Mouse (Mus musculus) hindbrain, embryonic 13.5 days (tissue): ENCODE results near the gene Slc11a2. TPM values are rescaled to one million over a fixed set of nuclear protein-coding genes. Genes with fewer than 3 reads are reported as not detected.
A peak's percentile ranks its signal among the peaks of the same experiment; 100 is the strongest.

Source experiments
- ATAC-seq: fragments of 200-750 bp; cut with Nextera tagmentation; 2 replicates; pipeline ENCODE4 v1.8.0; 2017; ENCODE audit warnings: moderate TSS enrichment; ENCODE audit not compliant: low FRiP score
- H3K27ac ChIP-seq: fragments of 300-500 bp; sonication (generic); 2 replicates; pipeline ENCODE4 v1.5.1; 2015; ENCODE audit warnings: inconsistent platforms, mild to moderate bottlenecking, moderate library complexity
- H3K27me3 ChIP-seq: fragments of 300-500 bp; sonication (generic); 2 replicates; pipeline ENCODE4 v1.6.1; 2015; ENCODE audit warnings: mild to moderate bottlenecking, inconsistent platforms
- H3K36me3 ChIP-seq: fragments of 300-500 bp; sonication (generic); 2 replicates; pipeline ENCODE4 v1.6.1; 2015; ENCODE audit warnings: mild to moderate bottlenecking, inconsistent platforms
- H3K4me1 ChIP-seq: fragments of 300-500 bp; sonication (generic); replicated peaks from 2 replicates; pipeline ENCODE4 v1.6.1; 2015; ENCODE audit warnings: inconsistent platforms
- H3K4me2 ChIP-seq: fragments of 300-500 bp; sonication (generic); 2 replicates; pipeline ENCODE4 v1.6.1; 2015; ENCODE audit warnings: inconsistent platforms, mild to moderate bottlenecking, moderate library complexity
- H3K4me3 ChIP-seq: fragments of 300-500 bp; sonication (generic); 2 replicates; pipeline ENCODE4 v1.5.1; 2015; ENCODE audit warnings: mild to moderate bottlenecking, inconsistent platforms
- H3K9ac ChIP-seq: fragments of 300-500 bp; sonication (generic); 2 replicates; pipeline ENCODE4 v1.6.1; 2015; ENCODE audit warnings: mild to moderate bottlenecking, inconsistent platforms
- H3K9me3 ChIP-seq: fragments of 300-500 bp; sonication (generic); 2 replicates; pipeline ENCODE4 v1.6.1; 2016; ENCODE audit warnings: inconsistent platforms
- WGBS: fragments of 180-500 bp; shearing (Covaris S2); methylation state at CpG from one replicate; pipeline ENCODE4 v1.1.7; 2015; 5-methylcytosine and 5-hydroxymethylcytosine counted together
- polyA plus RNA-seq: library from polyadenylated mRNA; unstranded; fragments of >200 nt; fragmentation: Nextera tagmentation; extraction: Ambion mirVana; gene quantifications from 2 replicates; pipeline ENCODE4 v1.2.1, GENCODE M21; 2015

Gene Slc11a2
- 23.8 and 24.1 TPM in 2 replicates for polyA plus RNA-seq

DNA sequence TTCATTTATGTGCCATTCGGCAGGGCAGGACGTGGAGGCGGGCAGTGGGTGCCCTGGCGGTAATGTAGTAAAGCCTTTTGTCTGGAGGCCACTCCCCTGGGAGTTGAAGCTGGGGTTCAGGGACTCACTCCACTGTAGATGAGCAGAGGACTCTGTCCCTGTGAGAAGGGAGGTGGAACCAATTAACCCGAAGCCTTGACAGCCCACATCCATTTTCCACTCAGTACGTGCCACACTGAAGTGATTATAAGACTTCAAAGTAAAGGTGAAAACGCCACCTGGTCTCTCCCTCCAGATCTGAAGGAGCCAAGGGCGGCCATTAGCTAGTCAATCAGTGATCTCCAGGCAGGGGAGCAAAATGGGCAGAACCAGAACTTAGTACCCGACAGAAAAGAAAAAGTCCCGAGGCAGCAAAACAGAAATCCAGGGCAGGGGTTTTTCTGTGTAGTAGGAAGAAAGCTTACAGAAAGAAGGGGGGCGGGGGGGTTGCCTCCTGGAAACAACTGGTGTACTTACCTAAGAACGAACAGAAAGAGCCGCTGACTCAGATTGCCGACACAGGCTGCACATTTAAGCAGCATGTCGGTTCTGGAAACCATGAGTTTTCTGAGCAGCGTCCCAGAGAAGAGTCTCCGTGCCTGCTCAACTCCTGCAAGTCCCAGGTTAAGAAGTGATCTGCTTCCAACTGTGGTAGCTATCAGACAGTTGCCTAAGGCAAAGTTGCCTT lies at the start of gene Slc11a2:
Gene Slc11a2 (minus strand): TSS at position 677 of the 727 bp plus-strand sequence.
- H3K9ac ChIP-seq = peak within 1 kb of the TSS; percentile 43; the same call in 1 of the 2 replicates
- ATAC-seq = no peak
- peak within 1 kb of the TSS; percentile 83 for H3K4me2 ChIP-seq
- H3K27me3 ChIP-seq = peaks cover 30% of the 10 kb centered on the region
- H3K4me1 ChIP-seq = peaks cover 39% of the 10 kb centered on the region
- no peaks in the 10 kb centered on the region for H3K9me3 ChIP-seq
- 37% methylated on average over 17 of the region's 17 CpGs for WGBS
- no peaks in the 10 kb centered on the region for H3K36me3 ChIP-seq
- peak within 1 kb of the TSS; percentile 97 for H3K4me3 ChIP-seq
- H3K27ac ChIP-seq = no peak within 1 kb of the TSS

DNA sequence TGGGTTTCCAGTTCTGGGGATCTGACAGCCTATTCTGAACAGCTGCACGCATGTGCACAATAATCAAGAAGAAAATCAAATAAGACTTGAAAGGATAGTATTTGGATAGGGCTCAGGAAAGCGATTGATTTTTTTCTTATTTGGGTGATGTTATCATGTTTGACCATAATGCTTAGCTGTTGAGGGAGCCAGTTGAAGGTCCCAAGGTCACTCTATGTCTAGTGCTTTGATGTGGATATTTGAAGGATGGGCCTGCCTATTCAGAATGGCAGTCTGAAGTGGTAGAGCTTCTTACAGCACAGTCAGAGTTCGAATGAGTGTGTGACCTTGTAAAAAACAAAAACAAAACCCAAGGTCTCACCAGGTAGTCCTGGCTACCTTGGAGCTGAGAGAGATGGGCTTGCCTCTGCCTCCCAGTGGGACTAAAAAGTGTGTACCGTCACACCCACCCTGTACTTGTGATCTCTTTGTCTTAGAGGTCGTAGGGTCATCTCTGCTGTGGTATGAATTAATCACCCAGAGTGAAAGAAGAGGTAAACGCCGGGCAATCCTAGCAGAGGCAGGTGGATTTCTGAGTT lies 49.1 kb upstream of the Slc11a2 start:
- H3K36me3 ChIP-seq = peaks cover 78% of the 10 kb centered on the region
- no peaks in the 10 kb centered on the region for H3K9me3 ChIP-seq
- no peak overlapping the region for H3K4me3 ChIP-seq
- H3K9ac ChIP-seq = no peak overlapping the region
- H3K27me3 ChIP-seq = no peaks in the 10 kb centered on the region
- no peak overlapping the region for H3K4me2 ChIP-seq
- no peak overlapping the region for H3K27ac ChIP-seq
- H3K4me1 ChIP-seq = peaks cover 26% of the 10 kb centered on the region
- WGBS = 73% methylated on average over 7 of the region's 7 CpGs
- ATAC-seq = no peak

DNA sequence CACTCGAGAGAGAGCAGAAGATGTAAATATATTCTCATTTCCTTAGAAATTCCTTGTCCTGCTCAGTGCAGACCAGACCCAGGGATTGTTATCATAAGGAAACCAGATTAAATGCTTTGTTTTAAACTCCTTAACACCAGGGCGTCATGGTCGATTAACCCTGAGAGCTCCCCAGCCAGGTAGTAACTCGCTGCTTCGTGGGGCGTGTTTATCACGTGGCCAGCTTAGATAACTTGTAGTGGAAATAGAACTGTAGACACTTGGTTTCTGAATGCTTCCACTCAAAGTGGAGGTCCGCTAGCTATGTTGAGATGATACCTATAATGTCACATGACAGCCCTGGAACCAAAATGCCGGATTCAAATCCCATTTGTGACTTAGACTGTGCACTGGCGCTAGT lies 45.2 kb upstream of the Slc11a2 start:
- Histone ChIP-seq H3K4me1 (peaks cover 38% of the 10 kb centered on the region), H3K36me3 (peaks cover 39% of the 10 kb centered on the region), H3K9me3 (no peaks in the 10 kb centered on the region), H3K4me3 (peak overlapping the region; percentile 88), H3K27ac (no peak overlapping the region), H3K4me2 (peak overlapping the region; percentile 88), H3K9ac (peak overlapping the region; percentile 90), H3K27me3 (no peaks in the 10 kb centered on the region)
- 71% methylated on average over 10 of the region's 10 CpGs for WGBS
- ATAC-seq = no peak

DNA sequence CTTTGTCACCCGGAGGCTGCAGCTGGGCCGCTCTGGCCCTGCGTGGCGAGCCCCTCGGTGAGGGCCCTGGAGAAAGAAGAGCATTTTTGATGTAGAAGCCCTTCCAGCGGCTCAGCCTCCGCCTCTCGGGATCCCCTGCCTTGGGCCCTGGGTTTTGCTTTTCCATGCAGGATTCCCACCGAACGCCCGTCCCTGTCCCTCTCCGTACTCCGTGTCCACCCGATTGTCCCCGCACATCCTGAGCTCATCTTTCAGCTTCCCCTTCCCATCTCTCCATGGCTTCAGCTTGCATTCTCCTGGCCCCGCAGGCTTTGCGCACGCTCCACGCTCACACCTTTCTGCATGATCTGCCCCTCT lies 44.3 kb upstream of the Slc11a2 start:
- peaks cover 38% of the 10 kb centered on the region for H3K4me1 ChIP-seq
- H3K9me3 ChIP-seq = no peaks in the 10 kb centered on the region
- H3K36me3 ChIP-seq = peaks cover 31% of the 10 kb centered on the region
- peak overlapping the region; percentile 90 for H3K9ac ChIP-seq
- H3K27me3 ChIP-seq = no peaks in the 10 kb centered on the region
- ATAC-seq = peak; percentile 49
- peak overlapping the region; percentile 88 for H3K4me3 ChIP-seq
- H3K27ac ChIP-seq = peak overlapping the region; percentile 88
- H3K4me2 ChIP-seq = peak overlapping the region; percentile 88
- under 1% methylated on average over 19 of the region's 19 CpGs for WGBS

DNA sequence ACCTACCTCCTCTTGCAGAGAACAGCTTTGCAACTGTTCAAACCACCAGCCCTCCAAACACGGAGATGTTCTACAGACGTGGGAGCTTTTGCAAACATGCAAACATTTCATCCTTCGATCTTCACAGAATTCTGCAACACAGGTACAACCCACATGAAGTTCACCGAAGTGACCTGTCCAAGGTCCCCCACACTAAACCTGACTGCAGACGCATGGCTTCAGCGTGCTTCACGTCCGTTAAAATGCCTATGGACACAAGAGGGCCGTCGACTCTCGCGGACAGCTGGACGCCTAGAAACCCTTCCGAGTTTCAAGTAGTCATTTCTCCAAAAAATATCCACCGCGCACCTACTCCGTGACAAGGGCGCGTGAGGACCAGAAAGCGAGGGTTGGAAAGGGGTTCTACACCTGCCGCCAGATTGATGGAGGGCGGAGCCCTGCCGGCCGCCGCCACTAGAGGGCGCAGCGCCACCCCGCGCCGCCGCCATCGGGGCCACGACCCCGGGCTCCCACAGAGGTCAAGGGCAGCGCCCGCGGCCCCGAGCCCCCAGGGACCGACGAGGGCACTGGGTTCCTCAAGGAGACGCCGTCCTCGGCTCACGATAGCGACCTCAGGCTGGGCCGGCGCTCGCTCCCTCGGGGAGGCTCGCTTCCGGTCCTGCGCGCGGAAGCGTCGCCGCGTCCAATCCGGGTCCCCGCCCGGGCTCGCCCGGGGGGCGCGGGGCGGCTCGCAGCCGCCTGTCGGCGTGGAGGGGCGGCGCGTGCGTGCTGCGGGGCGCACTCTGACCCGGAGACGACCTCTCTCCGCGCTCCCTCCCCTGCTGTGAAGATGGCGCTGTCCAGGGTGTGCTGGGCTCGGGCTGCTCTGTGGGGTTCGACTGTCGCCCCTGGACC lies 43.7 kb upstream of the Slc11a2 start, which contains the start of gene Letmd1:
Gene Letmd1 (plus strand): TSS at position 729 of the 894 bp plus-strand sequence.
- Histone ChIP-seq H3K4me3 (peak within 1 kb of the TSS; percentile 88), H3K9me3 (no peaks in the 10 kb centered on the region), H3K4me1 (peaks cover 38% of the 10 kb centered on the region), H3K4me2 (peak within 1 kb of the TSS; percentile 88), H3K27ac (peak within 1 kb of the TSS; percentile 88), H3K36me3 (peaks cover 25% of the 10 kb centered on the region), H3K9ac (peak within 1 kb of the TSS; percentile 90), H3K27me3 (no peaks in the 10 kb centered on the region)
- 2% methylated on average over 81 of the region's 84 CpGs for WGBS
- ATAC-seq = peak; percentile 94

DNA sequence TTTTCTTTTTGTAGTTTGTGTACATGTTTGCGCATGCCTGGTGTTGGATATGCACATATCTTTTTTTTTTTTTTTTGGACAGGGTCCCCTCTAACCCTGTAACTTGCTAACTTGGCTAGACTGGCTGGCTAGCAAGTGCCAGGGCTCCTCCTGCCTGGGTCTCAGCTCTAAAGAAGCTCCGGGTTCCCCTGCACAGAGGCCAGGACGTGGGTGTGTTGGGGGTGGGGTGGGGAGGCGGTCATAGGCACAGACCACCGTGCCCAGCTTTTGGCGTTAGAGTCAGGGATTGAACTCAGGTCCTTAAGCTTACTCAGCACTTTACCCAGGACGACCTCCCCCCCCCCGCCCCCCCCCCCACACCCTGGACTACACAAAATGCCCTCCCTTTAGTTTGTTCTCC lies 42.9 kb upstream of the Slc11a2 start:
- ATAC-seq = no peak
- no peaks in the 10 kb centered on the region for H3K9me3 ChIP-seq
- H3K4me3 ChIP-seq = peak overlapping the region; percentile 88
- no peak overlapping the region for H3K27ac ChIP-seq
- 40% methylated on average over 7 of the region's 8 CpGs for WGBS
- peak overlapping the region; percentile 49 for H3K9ac ChIP-seq
- H3K4me2 ChIP-seq = peak overlapping the region; percentile 88
- no peaks in the 10 kb centered on the region for H3K27me3 ChIP-seq
- peaks cover 38% of the 10 kb centered on the region for H3K4me1 ChIP-seq
- H3K36me3 ChIP-seq = peaks cover 18% of the 10 kb centered on the region

DNA sequence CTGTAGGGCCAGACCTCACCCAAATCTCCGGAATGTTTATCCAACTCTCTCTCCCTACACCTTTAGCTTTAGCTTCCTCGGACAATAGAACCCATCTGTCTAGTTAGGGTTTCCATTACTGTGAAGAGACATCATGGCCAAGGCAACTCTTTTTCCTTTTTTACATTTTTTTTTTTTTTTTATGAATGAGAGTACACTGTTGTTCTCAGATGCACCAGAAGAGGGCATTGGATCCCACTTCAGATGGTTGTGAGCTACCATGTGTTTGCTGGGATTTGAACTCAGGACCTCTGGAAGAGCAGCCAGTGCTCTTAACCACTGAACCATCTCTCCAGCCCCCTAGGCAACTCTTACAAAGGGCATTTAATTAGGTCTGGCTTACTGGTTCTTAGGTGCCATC lies 40.6 kb upstream of the Slc11a2 start:
- no peaks in the 10 kb centered on the region for H3K9me3 ChIP-seq
- H3K4me1 ChIP-seq = peaks cover 33% of the 10 kb centered on the region
- 80% methylated on average over 2 of the region's 2 CpGs for WGBS
- no peak for ATAC-seq
- H3K27me3 ChIP-seq = peaks cover 5% of the 10 kb centered on the region; the same call in 1 of the 2 replicates
- H3K4me2 ChIP-seq = no peak overlapping the region
- H3K36me3 ChIP-seq = no peaks in the 10 kb centered on the region
- H3K27ac ChIP-seq = no peak overlapping the region
- H3K9ac ChIP-seq = no peak overlapping the region
- no peak overlapping the region for H3K4me3 ChIP-seq

DNA sequence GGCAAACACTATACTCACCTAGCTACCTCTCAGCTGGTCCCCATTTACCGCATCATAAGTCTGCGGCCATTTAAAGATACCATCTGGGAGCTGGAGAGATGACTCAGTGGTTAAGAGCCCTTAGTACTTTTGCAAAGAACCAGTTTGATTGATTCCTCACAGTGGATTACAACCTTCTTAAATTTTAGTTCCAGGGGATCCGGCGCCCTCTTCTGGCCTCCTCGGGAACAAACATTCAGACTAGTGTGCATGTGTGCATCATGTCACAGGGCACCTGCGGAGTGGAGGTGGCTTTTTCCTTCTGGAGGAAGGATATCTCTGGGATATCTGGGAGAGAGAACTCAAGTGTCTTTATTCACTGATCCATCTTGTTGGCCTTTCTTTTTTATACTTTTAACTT lies 38.8 kb upstream of the Slc11a2 start:
- WGBS = 25% methylated on average over 6 of the region's 6 CpGs
- Histone ChIP-seq H3K4me2 (no peak overlapping the region), H3K27ac (no peak overlapping the region), H3K4me1 (peaks cover 22% of the 10 kb centered on the region), H3K9me3 (no peaks in the 10 kb centered on the region), H3K9ac (no peak overlapping the region), H3K36me3 (no peaks in the 10 kb centered on the region), H3K4me3 (no peak overlapping the region), H3K27me3 (peaks cover 11% of the 10 kb centered on the region; the same call in 1 of the 2 replicates)
- no peak for ATAC-seq

DNA sequence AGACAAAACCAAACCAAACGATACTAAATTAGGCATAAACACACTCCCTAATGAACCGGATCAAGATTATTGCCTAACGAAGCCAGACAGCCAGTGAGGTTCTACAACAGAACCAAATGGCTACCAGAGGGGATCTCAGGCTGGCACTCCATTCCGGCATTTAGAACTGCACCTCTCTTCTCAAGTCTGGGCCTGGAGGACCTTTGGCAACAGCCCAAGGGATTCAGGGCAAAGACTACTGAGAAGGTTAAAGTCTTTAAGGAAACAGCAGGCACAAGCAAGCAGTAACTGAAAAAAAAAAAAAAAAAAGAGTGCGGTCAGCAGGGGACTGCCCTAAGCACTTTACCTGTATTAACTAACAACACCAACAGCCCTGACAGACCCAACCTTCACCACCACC lies 37.2 kb upstream of the Slc11a2 start:
- no peak for ATAC-seq
- H3K27ac ChIP-seq = no peak overlapping the region
- H3K4me1 ChIP-seq = peaks cover 19% of the 10 kb centered on the region
- H3K9ac ChIP-seq = no peak overlapping the region
- H3K36me3 ChIP-seq = no peaks in the 10 kb centered on the region
- 77% methylated on average over 5 of the region's 5 CpGs for WGBS
- H3K27me3 ChIP-seq = peaks cover 15% of the 10 kb centered on the region
- no peaks in the 10 kb centered on the region for H3K9me3 ChIP-seq
- H3K4me3 ChIP-seq = no peak overlapping the region
- no peak overlapping the region for H3K4me2 ChIP-seq

DNA sequence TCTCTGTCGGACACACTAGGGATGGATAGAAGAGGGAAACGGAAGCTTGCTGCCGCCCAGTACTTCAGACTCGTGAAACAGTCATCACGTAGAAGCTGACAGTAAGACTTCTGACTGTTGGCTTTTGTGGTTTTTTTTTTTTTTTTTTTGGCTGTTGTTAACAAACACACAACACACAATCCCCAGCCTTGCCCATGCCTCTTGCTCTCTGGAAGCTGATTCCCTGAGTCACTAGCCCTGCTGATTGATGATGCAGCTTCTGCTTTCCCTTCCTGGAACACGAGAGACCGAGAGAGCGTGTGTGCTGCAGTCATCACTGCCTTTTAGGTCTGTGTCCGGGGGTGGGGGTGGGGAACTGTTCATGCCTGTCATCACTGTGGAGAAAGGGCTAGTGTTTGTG lies 36.8 kb upstream of the Slc11a2 start:
- Histone ChIP-seq H3K4me3 (no peak overlapping the region), H3K4me1 (peaks cover 17% of the 10 kb centered on the region)

DNA sequence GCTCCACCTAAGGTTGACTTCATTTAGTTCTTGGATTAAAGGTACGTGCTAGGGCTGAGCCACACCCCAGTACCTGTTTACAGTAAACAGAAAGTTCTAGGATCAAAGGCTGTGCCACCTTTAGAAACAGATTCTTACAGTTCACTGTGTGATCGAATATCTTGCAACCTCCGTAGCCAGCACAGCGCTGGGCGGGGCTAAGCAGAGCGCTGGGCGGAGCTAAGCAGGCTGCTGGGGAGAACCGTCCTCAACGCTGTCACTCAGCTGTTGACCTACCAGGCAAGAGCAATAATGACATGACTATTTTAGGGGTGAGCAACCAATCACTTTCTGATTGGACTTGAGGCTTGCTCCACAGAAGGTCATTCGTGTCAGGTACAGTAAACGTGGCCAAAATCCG lies 36.1 kb upstream of the Slc11a2 start:
- Histone ChIP-seq H3K4me3 (no peak overlapping the region), H3K36me3 (no peaks in the 10 kb centered on the region), H3K27ac (no peak overlapping the region), H3K9me3 (no peaks in the 10 kb centered on the region), H3K4me2 (0 out of 2 replicates have a peak overlapping the region, but pooled peaks have one; percentile 13), H3K27me3 (peaks cover 18% of the 10 kb centered on the region), H3K4me1 (peaks cover 13% of the 10 kb centered on the region; the same call in 1 of the 2 replicates), H3K9ac (0 out of 2 replicates have a peak overlapping the region, but pooled peaks have one; percentile 35)
- no peak for ATAC-seq
- 10% methylated on average over 12 of the region's 12 CpGs for WGBS

More for the DNA sequence above, 36.8 kb upstream of the Slc11a2 start:
- H3K36me3 ChIP-seq = no peaks in the 10 kb centered on the region
- no peak overlapping the region for H3K27ac ChIP-seq
- peaks cover 16% of the 10 kb centered on the region for H3K27me3 ChIP-seq
- ATAC-seq = no peak
- H3K4me2 ChIP-seq = no peak overlapping the region
- H3K9me3 ChIP-seq = no peaks in the 10 kb centered on the region
- H3K9ac ChIP-seq = no peak overlapping the region
- WGBS = 74% methylated on average over 9 of the region's 9 CpGs

DNA sequence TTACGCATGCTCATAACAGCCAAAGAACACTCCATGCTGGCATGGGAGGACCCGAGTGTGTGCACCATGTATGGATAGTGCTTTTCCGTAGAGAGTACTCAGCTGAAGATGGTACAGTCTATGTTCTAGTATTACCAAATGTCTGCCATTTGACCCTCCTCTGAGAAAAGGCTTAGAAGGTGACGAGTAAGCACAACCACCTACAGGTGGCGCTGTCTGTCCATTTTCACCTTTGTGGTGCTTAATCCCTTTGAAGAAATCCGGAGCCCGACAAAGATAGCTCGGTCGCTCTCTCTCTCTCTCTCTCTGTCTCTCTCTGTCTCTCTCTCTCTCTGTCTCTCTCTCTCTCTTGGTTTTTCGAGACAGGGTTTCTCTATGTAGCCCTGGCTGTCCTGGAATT lies 33.2 kb upstream of the Slc11a2 start:
- 43% methylated on average over 10 of the region's 10 CpGs for WGBS
- Histone ChIP-seq H3K9me3 (no peaks in the 10 kb centered on the region), H3K36me3 (no peaks in the 10 kb centered on the region), H3K4me3 (no peak overlapping the region), H3K4me2 (no peak overlapping the region), H3K27ac (no peak overlapping the region), H3K9ac (no peak overlapping the region), H3K4me1 (peaks cover 13% of the 10 kb centered on the region; the same call in 1 of the 2 replicates), H3K27me3 (peaks cover 18% of the 10 kb centered on the region)
- no peak for ATAC-seq
